Mouse (Mus musculus) brain, embryonic 14.5 days (tissue): ENCODE data around the gene Rnase4. TPM values are rescaled to one million over a fixed set of nuclear protein-coding genes. Genes with fewer than 3 reads are reported as not detected.
A peak's percentile ranks its signal among the peaks of the same experiment; 100 is the strongest.

Experiments
- DNase-seq: peaks from one replicate; pipeline ENCODE4 v3.0.0-alpha.2; 2011; ENCODE audit warnings: low read depth
- CTCF ChIP-seq: fragments of 200-500 bp; IDR thresholded peaks from 2 replicates; pipeline ENCODE4 v1.5.1; 2012; ENCODE audit warnings: inconsistent platforms, mild to moderate bottlenecking, moderate library complexity, borderline replicate concordance; ENCODE audit not compliant: insufficient read depth, insufficient read length; ENCODE audit errors: extremely low read depth
- POLR2A ChIP-seq: fragments of 200-500 bp; IDR thresholded peaks from 2 replicates; pipeline ENCODE4 v1.6.1; 2012; ENCODE audit warnings: mild to moderate bottlenecking, inconsistent platforms, borderline replicate concordance; ENCODE audit not compliant: poor library complexity, insufficient read depth, insufficient read length, severe bottlenecking; ENCODE audit errors: extremely low read depth
- polyA plus RNA-seq: library from polyadenylated mRNA; depleted of rRNA; stranded (reverse); fragments of >200 nt; gene quantifications from 2 replicates; pipeline ENCODE4 v1.2.3, GENCODE M21; 2012

The Rnase4 gene
- polyA plus RNA-seq, 1 experiment, result 18.2 TPM

GRCm38 (mm10) chr14:51092073-51092620 lies 1.3 kb downstream of the Rnase4 start:
- no peak for TF ChIP-seq CTCF
- TF ChIP-seq POLR2A, result no peak
- DNase-seq, result no peak

GRCm38 (mm10) chr14:51093496-51093895 lies 2.6 kb downstream of the Rnase4 start:
- no peak for DNase-seq
- TF ChIP-seq CTCF, result no peak
- TF ChIP-seq POLR2A, result no peak

DNA sequence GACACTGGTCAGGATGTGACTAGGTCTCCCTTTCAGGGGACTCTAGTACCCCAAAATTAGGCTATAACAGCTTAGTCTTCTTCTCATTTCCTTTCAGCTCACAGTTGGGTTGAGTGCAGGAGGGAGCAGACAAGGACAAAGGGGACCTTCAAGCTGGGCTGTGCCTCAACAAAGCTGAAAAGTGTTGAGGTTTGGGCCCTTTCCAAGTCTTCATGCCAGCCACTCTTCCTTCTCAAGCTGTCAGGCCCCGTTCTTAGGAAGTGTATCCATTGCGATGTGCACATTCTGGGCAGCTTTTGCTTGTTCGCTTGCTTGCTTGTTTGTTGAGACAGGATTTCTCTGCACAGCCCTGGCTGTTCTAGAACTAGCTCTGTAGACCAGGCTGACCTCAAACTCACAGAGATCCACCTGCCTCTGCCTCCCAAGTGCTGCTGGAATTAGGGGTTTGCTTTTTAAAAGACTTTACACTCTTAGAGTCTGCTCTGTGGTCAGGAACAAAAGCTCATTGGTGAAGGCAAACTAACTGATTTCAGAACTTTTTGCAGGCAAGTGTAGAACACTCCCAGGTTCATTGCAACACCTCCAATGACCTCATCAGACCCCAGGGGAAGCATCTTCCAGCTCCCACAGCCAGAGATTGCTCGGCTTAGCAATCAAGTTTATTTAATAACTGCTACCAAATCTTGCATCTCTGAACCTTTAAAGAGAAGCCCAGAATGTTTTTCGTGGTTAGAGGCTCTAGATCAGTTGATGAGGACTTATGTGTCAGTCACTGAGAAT lies 3.4 kb downstream of the Rnase4 start:
- no peak for TF ChIP-seq CTCF
- TF ChIP-seq POLR2A, result no peak
- peak; percentile 24 for DNase-seq

GRCm38 (mm10) chr14:51094921-51095320 lies 4.0 kb downstream of the Rnase4 start:
- no peak for DNase-seq
- TF ChIP-seq POLR2A (no peak), CTCF (no peak)

GRCm38 (mm10) chr14:51095736-51096524 lies 5.1 kb downstream of the Rnase4 start:
- TF ChIP-seq CTCF, result no peak
- no peak for TF ChIP-seq POLR2A
- no peak for DNase-seq

DNA sequence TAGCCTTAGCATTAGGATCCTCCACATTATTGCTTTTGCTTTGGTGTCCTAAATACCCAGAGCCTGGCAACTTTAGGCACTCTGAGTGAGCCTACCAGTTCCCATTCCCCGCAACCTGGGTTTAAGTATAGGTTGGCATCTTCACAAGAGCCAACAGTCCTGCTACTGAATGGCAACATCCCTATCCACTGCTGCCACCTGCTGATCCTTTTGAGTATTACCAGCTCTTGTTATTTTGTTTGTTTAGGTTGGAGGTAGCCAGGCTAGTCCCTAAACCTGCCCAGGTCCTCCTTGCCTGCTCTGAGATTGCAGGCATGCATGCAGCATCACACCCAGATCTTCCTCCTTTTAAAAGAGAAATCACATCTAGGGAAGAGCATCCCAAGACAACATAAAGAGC lies 7.4 kb downstream of the Rnase4 start:
- TF ChIP-seq CTCF, result peak; percentile 53; the same call in 1 of the 2 replicates
- DNase-seq, result peak; percentile 59

DNA sequence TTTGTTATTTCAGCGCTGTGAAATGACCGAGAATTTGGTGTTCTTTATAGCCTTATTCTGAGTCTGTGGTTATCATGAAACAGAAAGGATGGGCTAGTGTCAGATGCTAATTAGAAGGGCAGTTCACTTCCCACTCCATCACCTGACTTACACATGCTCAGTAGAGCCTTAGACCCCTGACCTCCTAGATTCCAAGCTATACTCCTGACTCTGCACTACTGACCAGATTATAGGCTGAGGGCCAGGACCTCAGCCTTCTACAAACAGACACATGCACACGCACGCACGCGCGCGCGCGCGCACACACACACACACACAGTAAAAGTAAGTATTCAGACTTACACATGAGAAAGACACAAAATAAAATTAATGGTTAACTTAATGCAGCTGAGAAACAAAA lies 8.0 kb downstream of the Rnase4 start:
- no peak for DNase-seq
- TF ChIP-seq POLR2A (no peak), CTCF (no peak)

DNA sequence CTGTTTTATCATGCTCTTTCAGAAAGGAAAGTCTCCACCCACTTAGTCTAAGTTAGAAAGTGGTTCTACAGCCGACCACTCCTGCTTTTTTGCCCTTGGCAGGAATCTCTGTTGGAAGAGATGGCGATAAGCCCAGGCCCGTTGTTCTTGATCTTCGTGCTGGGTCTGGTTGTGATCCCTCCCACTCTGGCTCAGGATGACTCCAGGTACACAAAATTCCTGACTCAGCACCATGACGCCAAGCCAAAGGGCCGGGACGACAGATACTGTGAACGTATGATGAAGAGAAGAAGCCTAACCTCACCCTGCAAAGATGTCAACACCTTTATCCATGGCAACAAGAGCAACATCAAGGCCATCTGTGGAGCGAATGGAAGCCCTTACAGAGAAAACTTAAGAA lies 10.4 kb downstream of the Rnase4 start:
- no peak for DNase-seq
- TF ChIP-seq POLR2A (no peak), CTCF (no peak)

- TF ChIP-seq POLR2A (no peak), CTCF (peak; percentile 86; the same call in 1 of the 2 replicates)
- DNase-seq, result peak; percentile 85
Measured at GRCm38 (mm10) chr14:51103217-51103616, 12.3 kb downstream of the Rnase4 start.

DNA sequence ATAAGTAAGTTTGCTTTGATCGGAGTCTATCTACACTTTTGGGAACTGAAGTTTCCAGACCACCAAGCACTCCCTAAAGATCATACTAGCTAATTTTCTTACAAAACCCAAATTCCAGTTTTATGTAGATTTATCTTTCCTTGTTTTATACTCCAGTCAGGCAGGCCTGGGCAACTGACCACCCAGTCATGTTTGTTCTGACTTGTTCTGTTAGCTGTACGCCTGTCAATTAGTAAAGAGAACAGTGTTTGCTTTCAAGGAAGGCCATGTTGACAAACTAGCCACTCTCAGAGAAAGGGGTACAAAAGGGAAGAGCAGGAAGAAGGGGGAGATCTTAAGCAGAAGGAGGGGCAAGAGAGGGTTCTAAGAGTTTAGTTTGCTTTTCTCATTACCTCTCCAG lies 13.5 kb downstream of the Rnase4 start:
- TF ChIP-seq CTCF, result no peak
- TF ChIP-seq POLR2A, result no peak
- DNase-seq, result no peak

DNA sequence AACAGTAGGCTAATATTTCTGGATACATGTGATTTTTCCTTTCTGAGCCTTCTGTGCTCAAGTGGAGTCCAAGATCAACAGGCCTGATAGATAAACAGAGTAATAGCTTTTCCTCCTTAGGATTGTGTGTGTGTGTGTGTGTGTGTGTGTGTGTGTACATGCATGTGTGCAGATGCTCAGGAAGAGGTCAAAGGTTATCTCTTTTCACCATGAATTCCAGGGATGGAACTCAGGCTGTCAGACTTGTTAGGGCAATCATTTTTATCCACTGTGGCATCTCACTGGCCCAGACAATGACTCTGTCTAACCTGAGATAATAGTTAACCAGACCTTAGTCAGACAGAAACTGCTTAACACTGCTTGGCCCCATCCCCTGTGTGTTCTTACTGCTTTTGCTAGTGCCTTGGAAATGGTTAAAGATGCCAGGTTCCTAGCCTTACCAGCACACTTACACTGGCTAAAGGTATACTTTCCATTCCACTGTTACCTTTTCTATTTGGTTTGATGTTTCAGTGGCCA lies 15.6 kb downstream of the Rnase4 start:
- DNase-seq, result no peak
- TF ChIP-seq POLR2A (no peak), CTCF (no peak)

GRCm38 (mm10) chr14:51111966-51112365 lies 21.1 kb downstream of the Rnase4 start:
- TF ChIP-seq POLR2A (no peak), CTCF (no peak)
- no peak for DNase-seq

DNA sequence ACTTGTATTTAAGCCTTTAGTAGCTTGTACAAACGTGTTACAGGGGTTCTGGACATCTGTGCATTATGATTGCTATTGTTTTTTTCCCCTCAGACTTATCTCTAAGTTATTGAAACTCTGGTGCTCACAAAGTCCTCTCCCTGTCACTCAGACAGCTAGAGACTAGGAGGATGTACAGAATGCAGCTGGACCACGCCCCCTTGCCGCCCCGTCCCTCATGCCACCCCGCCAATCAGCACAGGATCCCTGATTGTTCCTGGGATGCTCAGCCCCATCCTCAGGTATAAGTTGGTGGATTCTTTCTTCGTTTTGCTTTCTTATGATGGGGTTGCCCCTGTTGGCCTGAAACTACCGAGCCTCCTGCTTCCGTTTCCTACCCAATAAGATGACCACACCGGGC lies 22.6 kb downstream of the Rnase4 start:
- DNase-seq, result no peak
- no peak for TF ChIP-seq POLR2A
- TF ChIP-seq CTCF, result no peak
